8 mouse cellular contexts compared by ENCODE assay signal in the genomic region with DNA sequence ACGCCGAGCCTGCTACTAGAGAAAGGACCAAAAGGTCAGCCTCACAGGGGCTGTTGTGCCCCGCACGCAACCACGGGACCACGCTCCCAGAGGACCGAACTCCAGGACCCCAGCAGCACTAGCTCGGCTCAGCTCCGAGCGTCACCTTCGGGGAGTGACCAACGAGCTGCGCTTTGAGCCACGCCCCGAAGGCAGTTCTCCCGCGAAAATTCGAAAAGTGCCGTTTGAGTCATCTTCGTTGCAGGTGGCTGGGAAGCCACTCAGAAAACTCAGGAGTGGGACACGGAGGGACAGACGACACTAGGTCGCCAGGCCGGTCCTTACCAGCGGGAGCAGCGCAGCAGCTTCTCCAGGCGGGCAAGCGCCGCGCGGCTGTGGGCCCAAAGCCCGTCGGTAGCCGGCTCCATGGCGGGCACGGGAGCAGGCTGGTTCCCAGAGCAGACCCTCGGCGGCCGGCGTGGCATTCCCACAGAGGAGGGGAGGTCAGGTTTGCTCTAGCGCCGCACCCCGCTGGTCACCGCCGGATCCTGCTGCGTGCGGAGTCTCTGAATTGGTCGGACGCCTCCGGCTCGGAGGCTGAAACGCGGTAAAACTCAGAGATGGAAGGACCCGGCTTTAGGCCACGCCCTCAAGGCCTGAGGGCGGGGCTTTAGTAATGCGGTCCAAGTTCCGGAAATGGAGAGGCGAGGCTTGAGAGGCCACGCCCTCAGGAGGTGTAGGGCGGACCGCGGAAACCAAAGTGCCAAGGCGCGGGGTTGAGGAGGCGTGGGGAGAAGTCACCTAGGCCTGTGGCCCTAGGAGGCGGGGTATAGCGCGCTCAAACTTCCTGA. TPM values are rescaled to one million over a fixed set of nuclear protein-coding genes. Genes with fewer than 3 reads are reported as not detected.
DNase-seq lines count a peak whose midpoint lies in the region; ATAC-seq and TF ChIP-seq lines count a peak whose summit lies in the region.

A gene (minus strand): TSS at position 803 of the 830 bp plus-strand sequence.

- DNase-seq in MN1 (ENCODE audit: low spot score): peak; percentile 91
- DNase-seq in cerebellum, adult 9-10 months: peak; percentile 32
- DNase-seq in hindbrain, embryonic 10.5 days (ENCODE audit: low spot score): peak; percentile 95
- peak; percentile 85 for DNase-seq in layer of hippocampus, adult 9-11 months
- DNase-seq in lung, postnatal 0 days (ENCODE audit: low spot score): peak; percentile 98
- peak; percentile 88 for DNase-seq in ovary, postnatal 14 days (ENCODE audit: low spot score)
- DNase-seq in thymus, postnatal 14 days: peak; percentile 99

- peaks cover 4% of the 10 kb centered on the region; the same call in 1 of the 2 replicates for H3K36me3 ChIP-seq in hindbrain, embryonic 10.5 days
- no peaks in the 10 kb centered on the region for H3K36me3 ChIP-seq in lung, postnatal 0 days (ENCODE audit: insufficient read depth, low read length)

- under 1% methylated on average over 69 of the region's 69 CpGs for WGBS in hindbrain, embryonic 10.5 days
- WGBS in lung, postnatal 0 days: 1% methylated on average over 65 of the region's 69 CpGs

- H3K9ac ChIP-seq in lung, postnatal 0 days (replicated peaks; ENCODE audit: low read depth): peak within 1 kb of the TSS; percentile 51

- peak within 1 kb of the TSS; percentile 88 for H3K4me3 ChIP-seq in hindbrain, embryonic 10.5 days
- H3K4me3 ChIP-seq in lung, postnatal 0 days (ENCODE audit: low read depth, low read length): peak within 1 kb of the TSS; percentile 64

- ATAC-seq in frontal cortex, adult (ENCODE audit: low TSS enrichment): peak; percentile 88
- peak; percentile 98 for ATAC-seq in lung, postnatal 0 days

- peaks cover 21% of the 10 kb centered on the region for H3K4me1 ChIP-seq in hindbrain, embryonic 10.5 days (replicated peaks)
- no peaks in the 10 kb centered on the region for H3K4me1 ChIP-seq in lung, postnatal 0 days (ENCODE audit: insufficient read depth, low read depth, low read length)

- no peaks in the 10 kb centered on the region for H3K9me3 ChIP-seq in hindbrain, embryonic 10.5 days
- H3K9me3 ChIP-seq in lung, postnatal 0 days (ENCODE audit: low read length): no peaks in the 10 kb centered on the region

- H3K4me2 ChIP-seq in lung, postnatal 0 days (replicated peaks; ENCODE audit: low read depth, low read length): peak within 1 kb of the TSS; percentile 66

- H3K27ac ChIP-seq in hindbrain, embryonic 10.5 days: peak within 1 kb of the TSS; percentile 94
- H3K27ac ChIP-seq in lung, postnatal 0 days (ENCODE audit: low read length): peak within 1 kb of the TSS; percentile 76

- 0 out of 2 replicates have a peak, but pooled peaks have one; percentile 3 for TF ChIP-seq CTCF in lung, postnatal 0 days (IDR thresholded peaks at IDR 0.05)

- no peak for TF ChIP-seq EP300 in lung, postnatal 0 days (IDR thresholded peaks at IDR 0.05)

- H3K27me3 ChIP-seq in hindbrain, embryonic 10.5 days (ENCODE audit: insufficient read depth, poor library complexity, severe bottlenecking): no peaks in the 10 kb centered on the region
- H3K27me3 ChIP-seq in lung, postnatal 0 days (replicated peaks; ENCODE audit: insufficient read depth, low read length): no peaks in the 10 kb centered on the region

RNA-seq across cellular contexts. Expression of the gene that starts here (rescaled TPM):
- 1.7 and 2.7 TPM in 2 replicates for polyA plus RNA-seq in hindbrain, embryonic 10.5 days (2016; fragmentation: Nextera tagmentation; extraction: Ambion mirVana)
- polyA plus RNA-seq in lung, postnatal 0 days (2015; fragmentation: Nextera tagmentation; extraction: Ambion mirVana): 0.36 and 0.37 TPM in 2 replicates

Comparison
In these comparisons a context has a peak if more than half of its experiments do, and no peak if none do; other contexts are left out.
1. Peak in every context shown above with its lines: DNase-seq, ATAC-seq, H3K4me3 ChIP-seq and H3K27ac ChIP-seq.
2. Peak in DNase-seq, ATAC-seq, H3K4me3 ChIP-seq, H3K27ac ChIP-seq, H3K9ac ChIP-seq and H3K4me2 ChIP-seq in lung, postnatal 0 days; RNA of the gene not detected or under 1 TPM.
3. DNase-seq: peak in every context shown above with its lines; median percentile 99 in thymus, postnatal 14 days; 98 in lung, postnatal 0 days; 95 in hindbrain, embryonic 10.5 days; 91 in MN1; 88 in ovary, postnatal 14 days; 85 in layer of hippocampus, adult 9-11 months; 32 in cerebellum, adult 9-10 months.